Mouse (Mus musculus) neural tube, embryonic 11.5 days (tissue): ENCODE data around the gene Chrna7. TPM values are rescaled to one million over a fixed set of nuclear protein-coding genes. Genes with fewer than 3 reads are reported as not detected.

ENCODE experiments used
- ATAC-seq: fragments of 200-750 bp; cut with Nextera tagmentation; 2 replicates; pipeline ENCODE4 v1.8.0; 2017; ENCODE audit warnings: moderate number of reproducible peaks, mild to moderate bottlenecking, moderate TSS enrichment, moderate library complexity; ENCODE audit not compliant: insufficient read depth, low FRiP score, low TSS enrichment
- DNase-seq: peaks from one replicate; pipeline ENCODE4 v3.0.0-alpha.2; 2015; ENCODE audit warnings: low spot score
- H3K27ac ChIP-seq: fragments of 300-500 bp; sonication (generic); 2 replicates; pipeline ENCODE4 v1.5.1; 2014; ENCODE audit warnings: low read depth, mild to moderate bottlenecking, low read length
- H3K27me3 ChIP-seq: fragments of 300-500 bp; sonication (generic); 2 replicates; pipeline ENCODE4 v1.6.1; 2014; ENCODE audit warnings: mild to moderate bottlenecking, low read length, mixed read lengths; ENCODE audit not compliant: control insufficient read depth, insufficient read depth
- H3K36me3 ChIP-seq: fragments of 300-500 bp; sonication (generic); 2 replicates; pipeline ENCODE4 v1.6.1; 2014; ENCODE audit warnings: mild to moderate bottlenecking, low read length, moderate library complexity, mixed read lengths; ENCODE audit not compliant: control insufficient read depth, insufficient read depth
- H3K4me1 ChIP-seq: fragments of 300-500 bp; sonication (generic); 2 replicates; pipeline ENCODE4 v1.6.1; 2014; ENCODE audit warnings: low read length, mixed read lengths; ENCODE audit not compliant: control insufficient read depth, insufficient read depth
- H3K4me2 ChIP-seq: fragments of 300-500 bp; sonication (generic); 2 replicates; pipeline ENCODE4 v1.6.1; 2014; ENCODE audit warnings: low read depth, mild to moderate bottlenecking, moderate library complexity
- H3K4me3 ChIP-seq: fragments of 300-500 bp; sonication (generic); 2 replicates; pipeline ENCODE4 v1.5.1; 2014; ENCODE audit warnings: low read depth, low read length
- H3K9ac ChIP-seq: fragments of 300-500 bp; sonication (generic); 2 replicates; pipeline ENCODE4 v1.6.1; 2014; ENCODE audit warnings: mild to moderate bottlenecking, low read length
- H3K9me3 ChIP-seq: fragments of 300-500 bp; sonication (generic); 2 replicates; pipeline ENCODE4 v1.6.1; 2016; ENCODE audit warnings: low read length; ENCODE audit not compliant: control insufficient read depth
- whole genome bisulfite sequencing: fragments of 180-500 bp; shearing (Covaris S2); extraction: QIAGEN DNeasy Blood & Tissue Kit; methylation state at CpG from one replicate; pipeline ENCODE4 v1.1.7; 2014; 5-methylcytosine and 5-hydroxymethylcytosine counted together
- polyA plus RNA-seq: library from polyadenylated mRNA; unstranded; fragments of >200 nt; fragmentation: Nextera tagmentation; extraction: Ambion mirVana; gene quantifications from 2 replicates; pipeline ENCODE4 v1.2.1, GENCODE M21; 2014

The Chrna7 gene
- polyA plus RNA-seq, 1 experiment from 2014 or later = 11.4 TPM

GRCm38 (mm10) chr7:63113671-63114070, 98.7 kb downstream of the Chrna7 start:
- H3K9ac ChIP-seq = no peak overlapping the region
- H3K4me3 ChIP-seq = no peak overlapping the region
- WGBS = 27% methylated on average over 2 of the region's 2 CpGs
- no peaks in the 10 kb centered on the region for H3K36me3 ChIP-seq
- H3K27ac ChIP-seq = 0 out of 2 replicates have a peak overlapping the region, but pooled peaks have one; percentile 9
- no peaks in the 10 kb centered on the region for H3K27me3 ChIP-seq
- DNase-seq (peak; percentile 55), ATAC-seq (peak; percentile 77)
- no peak overlapping the region for H3K4me2 ChIP-seq
- no peaks in the 10 kb centered on the region for H3K4me1 ChIP-seq
- H3K9me3 ChIP-seq = no peaks in the 10 kb centered on the region

- peak; percentile 13 for DNase-seq
- H3K4me3 ChIP-seq = no peak overlapping the region
- H3K27ac ChIP-seq = no peak overlapping the region
Measured at GRCm38 (mm10) chr7:63113252-63113651, 99.1 kb downstream of the Chrna7 start.

GRCm38 (mm10) chr7:63109348-63109747, 103.0 kb downstream of the Chrna7 start:
- H3K27me3 ChIP-seq = no peaks in the 10 kb centered on the region
- H3K4me2 ChIP-seq = no peak overlapping the region
- no peak overlapping the region for H3K9ac ChIP-seq
- H3K27ac ChIP-seq = no peak overlapping the region
- H3K9me3 ChIP-seq = no peaks in the 10 kb centered on the region
- H3K36me3 ChIP-seq = no peaks in the 10 kb centered on the region
- 90% methylated on average over 4 of the region's 4 CpGs for WGBS
- no peaks in the 10 kb centered on the region for H3K4me1 ChIP-seq
- H3K4me3 ChIP-seq = no peak overlapping the region
- ATAC-seq (no peak), DNase-seq (no peak)

More at GRCm38 (mm10) chr7:63113252-63113651, 99.1 kb downstream of the Chrna7 start:
- ATAC-seq = peak; percentile 53; the same call in 1 of the 2 replicates
- Histone ChIP-seq H3K9ac (no peak overlapping the region), H3K4me1 (no peaks in the 10 kb centered on the region), H3K27me3 (no peaks in the 10 kb centered on the region), H3K9me3 (no peaks in the 10 kb centered on the region), H3K4me2 (no peak overlapping the region), H3K36me3 (no peaks in the 10 kb centered on the region)
- WGBS = 64% methylated on average over 2 of the region's 2 CpGs

- WGBS = 92% methylated on average over 4 of the region's 4 CpGs
- no peaks in the 10 kb centered on the region for H3K36me3 ChIP-seq
Measured at GRCm38 (mm10) chr7:63085954-63086353, 126.4 kb downstream of the Chrna7 start.

GRCm38 (mm10) chr7:63084351-63085003, 127.9 kb downstream of the Chrna7 start:
- Histone ChIP-seq H3K27me3 (no peaks in the 10 kb centered on the region), H3K4me2 (no peak overlapping the region), H3K9me3 (no peaks in the 10 kb centered on the region), H3K4me1 (no peaks in the 10 kb centered on the region), H3K36me3 (no peaks in the 10 kb centered on the region), H3K27ac (no peak overlapping the region), H3K4me3 (no peak overlapping the region), H3K9ac (no peak overlapping the region)
- ATAC-seq = peak; percentile 81
- WGBS = 0% methylated on average over 1 of the region's 1 CpGs
- peak; percentile 19 for DNase-seq

More at GRCm38 (mm10) chr7:63085954-63086353, 126.4 kb downstream of the Chrna7 start:
- Histone ChIP-seq H3K4me2 (no peak overlapping the region), H3K9me3 (no peaks in the 10 kb centered on the region), H3K4me3 (no peak overlapping the region), H3K27ac (no peak overlapping the region), H3K4me1 (no peaks in the 10 kb centered on the region), H3K9ac (no peak overlapping the region), H3K27me3 (no peaks in the 10 kb centered on the region)
- ATAC-seq (no peak), DNase-seq (no peak)

GRCm38 (mm10) chr7:63060996-63061395, 151.4 kb downstream of the Chrna7 start:
- no peak for ATAC-seq
- no peaks in the 10 kb centered on the region for H3K4me1 ChIP-seq
- no peak overlapping the region for H3K4me3 ChIP-seq
- WGBS = 66% methylated on average over 2 of the region's 2 CpGs
- no peak for DNase-seq
- H3K4me2 ChIP-seq = no peak overlapping the region
- H3K27ac ChIP-seq = no peak overlapping the region
- H3K36me3 ChIP-seq = no peaks in the 10 kb centered on the region
- H3K9me3 ChIP-seq = no peaks in the 10 kb centered on the region
- no peaks in the 10 kb centered on the region for H3K27me3 ChIP-seq
- no peak overlapping the region for H3K9ac ChIP-seq

Other genes starting within 250 kb of the Chrna7 start
- 1.9 and 3.2 TPM in 2 replicates for gene Otud7a, start 232.2 kb upstream of the Chrna7 start, polyA plus RNA-seq